Mouse (Mus musculus): ENCODE measurements around the gene Syne2.
A peak's percentile ranks its signal among the peaks of the same experiment; 100 is the strongest.

Gene Syne2

GRCm38 (mm10) chr12:75827751-75828150 is 9.8 kb downstream of the Syne2 start:
- DNase-seq (ENCODE audit: low read depth, low spot score) = no peak

- DNase-seq (ENCODE audit: low read depth, low spot score) = no peak
These were observed 11.7 kb downstream of the Syne2 start for GRCm38 (mm10) chr12:75829616-75830015.

DNA sequence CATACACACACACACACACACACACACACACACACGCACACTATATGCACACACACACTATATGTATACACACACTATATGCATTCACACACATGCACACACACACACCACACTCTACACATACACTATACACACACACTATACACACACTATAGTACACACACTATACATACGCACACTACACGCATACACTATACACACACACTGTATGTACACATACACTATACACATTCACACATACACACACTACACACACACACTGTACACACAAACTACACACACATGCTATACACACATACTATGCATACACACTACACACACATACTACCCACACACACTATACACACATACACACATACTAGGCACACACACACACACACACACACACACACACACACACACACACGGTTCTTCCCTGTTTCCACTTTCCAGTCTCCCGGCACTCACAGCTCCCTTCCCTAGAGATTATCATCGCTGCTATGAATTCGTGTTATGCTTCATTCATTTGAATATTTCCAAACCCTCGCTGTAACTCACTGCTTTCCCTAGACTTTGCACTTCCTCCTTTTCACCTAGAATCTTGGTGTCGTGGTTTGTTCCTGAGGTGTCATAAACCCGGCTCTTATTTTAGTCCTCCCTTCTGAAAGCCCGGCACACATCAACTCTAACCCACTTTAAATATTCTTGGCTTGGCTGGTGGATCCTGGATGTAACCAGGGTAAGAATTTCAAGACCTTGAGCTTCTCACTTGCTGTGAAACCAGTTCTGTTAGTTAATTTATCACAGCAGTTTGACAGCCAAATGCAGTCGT is 15.4 kb downstream of the Syne2 start:
- DNase-seq (ENCODE audit: low read depth, low spot score) = no peak

DNA sequence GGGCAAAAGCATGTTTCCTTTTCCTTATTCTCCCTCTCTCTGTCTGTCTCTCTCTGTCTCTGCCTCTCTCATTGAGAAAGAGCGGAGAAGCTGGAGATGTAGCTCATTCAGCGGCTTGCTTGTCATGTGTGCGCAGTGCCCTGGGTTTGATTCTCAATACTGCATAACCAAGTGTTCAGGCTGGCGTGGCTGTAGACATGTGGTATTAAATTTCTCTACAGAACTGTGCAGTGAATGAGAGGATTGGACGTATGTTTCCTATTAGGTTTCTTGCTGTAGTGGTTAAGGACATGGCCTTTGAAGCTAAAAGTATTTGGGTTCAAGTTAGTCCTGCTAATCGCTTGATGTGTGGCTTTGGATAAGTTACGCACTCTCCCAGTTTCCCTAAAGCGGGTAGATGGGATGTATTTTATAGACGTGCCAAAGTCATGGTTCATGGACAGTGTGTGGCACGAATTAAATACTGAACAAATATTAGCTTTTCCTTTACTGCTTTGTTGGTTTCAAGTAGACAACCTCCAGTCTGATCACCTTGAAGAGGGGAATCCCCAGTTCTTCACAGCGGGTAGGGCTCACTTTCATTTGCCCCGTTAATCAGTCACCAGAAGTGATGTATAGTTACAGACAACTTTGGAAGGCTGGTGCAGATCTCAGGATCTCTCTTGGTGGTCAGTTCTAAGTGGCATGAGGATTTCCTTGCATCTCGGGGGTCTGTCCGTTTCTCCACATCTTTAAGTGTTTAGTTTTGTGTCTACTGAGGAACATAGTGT is 16.2 kb downstream of the Syne2 start:
- peak; percentile 9 for DNase-seq (ENCODE audit: low read depth, low spot score)

GRCm38 (mm10) chr12:75836524-75836962 is 18.6 kb downstream of the Syne2 start:
- DNase-seq (ENCODE audit: low read depth, low spot score) = peak; percentile 9

DNA sequence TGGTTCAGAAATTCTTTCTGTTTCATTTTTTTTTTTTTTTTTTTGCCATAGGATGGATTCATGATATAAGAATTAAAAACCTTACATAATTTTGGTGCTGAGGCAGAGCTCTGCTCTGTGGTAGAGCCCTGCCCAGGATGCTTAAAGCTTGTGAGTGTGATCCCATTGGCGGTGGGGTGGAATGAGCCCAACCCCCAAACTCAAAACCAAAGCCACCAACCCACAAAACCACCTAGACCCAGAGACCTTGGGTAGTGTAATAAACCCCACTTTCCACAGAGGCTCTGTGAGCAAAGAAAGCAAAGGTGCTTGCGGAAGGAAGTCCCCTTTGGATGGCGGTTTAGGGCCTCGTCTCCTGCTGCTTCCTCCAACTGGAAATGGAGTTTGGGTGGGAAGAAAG is 19.5 kb downstream of the Syne2 start:
- DNase-seq (ENCODE audit: low read depth, low spot score) = peak; percentile 9

GRCm38 (mm10) chr12:75839083-75839736 is 21.3 kb downstream of the Syne2 start:
- no peak for DNase-seq (ENCODE audit: low read depth, low spot score)

DNA sequence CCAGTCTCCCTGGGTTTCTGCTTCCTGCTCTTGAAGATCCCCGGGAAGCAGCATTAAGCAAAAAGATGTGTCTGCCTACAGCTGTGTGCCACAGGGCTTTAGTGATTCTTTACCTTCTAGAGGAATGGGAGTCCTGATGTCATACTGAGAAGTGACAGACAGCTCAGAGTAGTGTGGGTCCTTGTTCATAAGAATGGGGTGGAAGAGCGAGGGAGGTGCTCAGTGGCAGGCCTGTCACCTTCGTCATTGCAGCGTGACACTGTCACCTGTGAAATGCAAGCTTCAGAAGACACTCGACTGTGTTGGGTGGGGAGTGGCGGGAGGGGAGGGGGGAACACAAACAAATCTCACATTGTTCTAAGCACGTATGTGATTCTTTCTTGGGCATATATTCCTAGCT is 23.2 kb downstream of the Syne2 start:
- no peak for DNase-seq (ENCODE audit: low read depth, low spot score)

GRCm38 (mm10) chr12:75844311-75844710 is 26.4 kb downstream of the Syne2 start:
- no peak for DNase-seq (ENCODE audit: low read depth, low spot score)

DNA sequence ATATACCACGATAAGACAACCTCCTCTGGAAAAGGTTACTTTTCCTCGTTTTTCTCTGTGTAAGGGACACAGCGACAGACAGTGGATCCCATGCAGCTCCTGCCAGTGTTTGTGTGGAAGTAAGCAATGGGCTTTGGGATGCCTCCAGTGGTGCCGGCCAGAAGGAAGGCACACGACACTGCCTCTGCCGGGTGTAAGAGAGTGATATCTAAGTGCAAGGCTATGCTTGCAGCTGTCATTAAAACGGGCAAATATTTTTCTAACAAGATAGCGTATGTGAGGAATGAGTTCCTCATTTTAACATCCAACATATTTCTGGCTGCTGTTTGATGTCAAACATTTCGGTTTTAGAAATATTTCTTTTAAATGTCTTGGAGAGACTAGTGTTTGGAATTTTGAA is 27.1 kb downstream of the Syne2 start:
- DNase-seq (ENCODE audit: low read depth, low spot score) = no peak

DNA sequence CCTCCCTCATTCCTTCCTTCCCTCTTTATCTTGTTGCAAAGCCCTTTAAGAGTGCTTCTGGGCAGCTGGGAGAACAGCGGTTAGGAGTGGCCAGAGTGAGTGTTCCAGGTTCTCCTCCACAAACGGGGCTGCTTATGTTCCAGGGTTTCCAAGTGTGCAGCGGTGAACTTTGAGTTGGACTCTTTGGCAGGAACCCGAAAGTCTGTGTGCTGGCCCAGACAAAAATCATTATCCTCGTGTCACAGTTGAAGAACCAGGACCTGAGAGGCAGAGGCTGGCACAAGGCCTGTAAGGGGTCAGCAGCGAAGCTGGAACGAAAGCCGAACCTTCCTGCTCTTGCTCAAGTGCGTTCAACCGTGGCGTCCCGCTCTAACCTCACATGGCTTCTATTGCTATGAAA is 28.6 kb downstream of the Syne2 start:
- no peak for DNase-seq (ENCODE audit: low read depth, low spot score)

GRCm38 (mm10) chr12:75850205-75850604 is 32.3 kb downstream of the Syne2 start:
- DNase-seq (ENCODE audit: low read depth, low spot score) = no peak

GRCm38 (mm10) chr12:75851481-75851880 is 33.5 kb downstream of the Syne2 start:
- no peak for DNase-seq (ENCODE audit: low read depth, low spot score)

DNA sequence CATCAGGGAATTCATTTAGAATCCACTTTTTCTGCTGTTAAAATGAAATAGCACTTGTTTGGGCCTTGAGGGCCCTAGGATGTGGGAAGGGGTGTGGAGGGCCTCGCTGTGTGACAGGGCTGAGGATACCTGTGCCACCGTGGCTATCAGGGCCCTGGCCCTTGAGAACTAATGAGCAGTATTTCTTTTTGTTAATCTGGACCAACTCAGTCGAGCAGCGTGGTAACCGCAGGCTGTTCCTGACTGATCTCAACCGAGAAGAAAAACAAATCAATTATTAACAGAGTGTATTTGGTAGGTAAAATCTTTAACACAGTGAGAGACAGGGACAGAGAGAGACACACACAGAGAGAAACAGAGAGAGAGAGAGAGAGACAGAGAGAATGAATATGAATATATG is 34.5 kb downstream of the Syne2 start:
- DNase-seq (ENCODE audit: low read depth, low spot score) = no peak

GRCm38 (mm10) chr12:75853559-75853958 is 35.6 kb downstream of the Syne2 start:
- no peak for DNase-seq (ENCODE audit: low read depth, low spot score)

GRCm38 (mm10) chr12:75855051-75855453 is 37.1 kb downstream of the Syne2 start:
- no peak for DNase-seq (ENCODE audit: low read depth, low spot score)

- no peak for DNase-seq (ENCODE audit: low read depth, low spot score)
These were observed 37.7 kb downstream of the Syne2 start for GRCm38 (mm10) chr12:75855621-75856020.

GRCm38 (mm10) chr12:75856096-75856868 is 38.3 kb downstream of the Syne2 start:
- no peak for DNase-seq (ENCODE audit: low read depth, low spot score)

DNA sequence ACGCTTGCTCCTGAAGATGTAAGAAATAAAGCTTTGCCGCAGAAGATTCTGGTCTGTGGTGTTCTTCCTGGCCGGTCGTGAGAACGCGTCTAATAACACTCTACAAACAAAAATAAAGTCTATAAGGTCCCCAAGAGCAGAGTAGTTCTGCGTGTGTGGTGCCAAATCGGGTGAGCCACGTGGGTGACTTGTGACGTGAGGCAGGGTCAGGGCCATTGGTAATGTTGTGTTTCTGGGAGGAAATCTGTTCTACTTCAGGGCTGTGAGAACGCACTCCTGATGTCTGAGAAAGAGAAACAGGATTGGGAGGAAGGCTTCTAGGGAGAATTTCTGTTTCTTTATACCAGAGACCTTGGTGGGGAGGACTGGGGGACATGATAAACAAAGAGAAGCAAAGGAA is 42.0 kb downstream of the Syne2 start:
- no peak for DNase-seq (ENCODE audit: low read depth, low spot score)

- no peak for DNase-seq (ENCODE audit: low read depth, low spot score)
These were observed 42.9 kb downstream of the Syne2 start for GRCm38 (mm10) chr12:75860843-75861242.

GRCm38 (mm10) chr12:75865166-75865565 is 47.2 kb downstream of the Syne2 start:
- DNase-seq (ENCODE audit: low read depth, low spot score) = no peak
